Mouse (Mus musculus) WW6 (cell line): ENCODE data around the gene Olfr996.
"Not testable (repeated sequence)": the region's sequence is repeated elsewhere in the genome, so short reads cannot be mapped to it uniquely, and the experiment has no call there.

Experiments used
- DNase-seq: peaks from one replicate; pipeline ENCODE4 v3.0.0-alpha.2; 2013; ENCODE audit warnings: low read depth, low spot score

Olfr996 gene

DNA sequence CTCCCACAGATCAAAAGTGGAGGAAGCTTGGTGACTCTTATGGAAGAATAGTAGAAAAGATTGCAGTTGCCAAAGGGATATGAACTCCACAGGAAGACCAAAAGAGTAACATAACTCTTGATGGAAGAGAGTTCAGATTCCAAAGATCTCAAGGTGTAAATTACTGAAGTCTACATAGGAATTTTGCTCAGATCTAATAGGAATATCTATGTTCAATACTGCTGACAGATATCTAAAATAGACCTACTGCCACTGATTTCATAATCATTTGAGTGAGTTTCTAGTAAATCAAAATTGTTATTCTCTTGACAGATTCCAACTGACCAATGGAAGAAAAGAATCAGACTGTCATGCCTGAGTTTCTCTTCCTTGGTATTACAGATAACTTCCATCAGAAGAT is at the start of gene Olfr996:
Olfr996 (plus strand) TSS at position 301 of the 400 bp plus-strand sequence.
- DNase-seq: no peak

DNA sequence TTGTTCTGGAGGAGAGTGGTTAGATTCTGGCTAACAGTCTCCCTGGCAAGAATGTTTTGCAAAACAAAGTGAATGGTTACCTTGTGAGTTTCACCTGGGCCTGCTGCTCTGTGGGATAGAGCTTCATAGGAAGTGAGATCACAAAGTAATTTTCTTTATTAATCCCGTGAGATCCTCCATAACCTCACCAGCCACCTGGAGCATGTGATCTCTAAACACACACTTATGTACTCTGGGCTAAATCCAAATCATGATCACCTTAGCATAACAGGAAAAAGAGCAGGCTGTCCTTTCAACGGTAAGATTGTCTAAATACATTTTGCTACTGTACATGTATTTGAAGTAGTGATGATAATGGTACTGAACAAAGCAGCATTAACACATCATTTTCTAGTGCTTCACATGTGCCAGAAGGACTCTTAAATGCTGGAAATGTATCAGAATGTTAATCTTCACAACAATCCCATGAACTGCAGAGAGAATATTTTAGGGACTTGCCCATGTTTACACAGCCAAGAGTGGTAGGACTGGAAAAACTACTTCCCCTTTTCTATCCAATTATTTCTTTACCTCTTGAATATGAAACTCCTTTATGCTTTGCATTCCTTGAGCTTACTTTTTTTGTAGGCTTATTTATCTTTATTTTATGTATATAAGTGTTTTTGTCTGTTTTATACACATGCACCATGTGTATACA is 46.8 kb upstream of the Olfr996 start:
- no peak for DNase-seq

DNA sequence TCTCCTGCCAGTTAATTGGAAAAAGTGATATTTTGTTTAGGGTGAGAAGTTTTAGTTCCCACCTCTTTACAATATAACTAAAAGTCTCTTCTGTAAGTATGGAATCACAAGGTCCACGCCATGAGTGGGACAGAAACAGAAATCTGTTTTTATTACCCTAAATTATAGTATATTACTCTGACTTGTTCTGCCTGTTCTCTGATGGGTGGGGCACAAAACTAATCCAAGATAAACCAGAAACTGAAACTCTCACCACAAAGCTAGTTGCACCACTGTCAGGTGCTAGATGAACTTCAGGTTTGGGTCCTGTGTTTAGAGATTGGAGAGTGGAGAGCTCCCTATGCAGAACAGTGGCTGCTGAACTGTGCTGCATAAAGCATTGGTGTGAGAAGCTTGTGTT is 45.1 kb upstream of the Olfr996 start:
- DNase-seq: no peak

GRCm38 (mm10) chr2:85554806-85555205 is 24.2 kb upstream of the Olfr996 start:
- no peak for DNase-seq

GRCm38 (mm10) chr2:85560226-85560625 is 18.8 kb upstream of the Olfr996 start:
- no peak for DNase-seq

- DNase-seq: no peak
These were observed 17.8 kb upstream of the Olfr996 start for GRCm38 (mm10) chr2:85561187-85561586.

DNA sequence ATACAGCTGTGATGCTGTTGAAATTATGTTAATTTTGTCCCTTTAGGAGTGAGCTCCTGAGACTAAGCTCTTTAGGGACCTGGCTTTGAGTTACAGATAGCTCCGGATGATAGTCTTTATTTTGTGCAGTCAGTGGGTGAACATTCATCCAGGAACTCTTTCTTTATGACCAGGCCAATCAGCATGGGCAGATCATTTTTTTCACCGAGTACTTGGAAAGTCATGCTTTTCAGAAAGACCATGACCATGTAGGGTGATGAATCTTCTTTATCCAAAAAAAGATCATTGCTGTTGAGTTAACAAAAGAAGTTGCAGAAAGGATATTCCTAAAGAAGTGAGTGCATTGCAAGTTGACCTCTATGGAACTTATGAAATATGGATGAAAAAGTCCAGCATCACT is 9.6 kb downstream of the Olfr996 start, which contains the start of gene Olfr998:
Olfr998 (plus strand) TSS at position 301 of the 400 bp plus-strand sequence.
- DNase-seq: not testable (repeated sequence)

DNA sequence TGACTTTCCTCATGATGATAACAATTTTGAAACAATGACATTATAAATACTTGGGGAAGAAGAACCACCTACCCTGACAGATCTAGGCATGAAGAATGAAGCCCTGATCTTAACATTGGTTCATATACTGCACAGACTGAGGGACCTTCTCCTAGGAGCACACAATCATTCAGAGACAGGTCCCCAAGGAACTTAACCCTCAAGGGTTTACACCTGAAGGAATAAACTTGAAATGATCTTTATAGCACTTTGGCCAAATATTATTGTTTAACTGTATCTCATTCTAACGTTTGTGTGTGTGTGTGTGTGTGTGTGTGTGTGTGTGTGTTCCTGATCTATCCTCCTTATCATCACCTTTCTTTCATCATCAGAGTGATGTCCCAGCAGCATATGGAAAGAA is 32.8 kb downstream of the Olfr996 start, which contains the start of gene Olfr1000:
Olfr1000 (minus strand) TSS at position 101 of the 400 bp plus-strand sequence.
- no peak for DNase-seq
